Mouse (Mus musculus) liver, embryonic 14.5 days (tissue): ENCODE data around the gene Macrod1. TPM values are rescaled to one million over a fixed set of nuclear protein-coding genes. Genes with fewer than 3 reads are reported as not detected.

Experiments
- ATAC-seq: fragments of 200-750 bp; cut with Nextera tagmentation; 2 replicates; pipeline ENCODE4 v1.8.0; 2017; ENCODE audit warnings: moderate number of reproducible peaks, mild to moderate bottlenecking, moderate library complexity; ENCODE audit not compliant: insufficient read depth
- DNase-seq, 3 experiments: peaks; one replicate each; pipeline ENCODE4 v3.0.0-alpha.2; 2012 to 2013; ENCODE audit warnings: low read depth in 3 of 3, low spot score in 3 of 3
- H3K27ac ChIP-seq: fragments of 300-500 bp; sonication (generic); 2 replicates; pipeline ENCODE4 v1.5.1; 2014; ENCODE audit warnings: moderate library complexity, mild to moderate bottlenecking, control low read depth, inconsistent platforms
- H3K27me3 ChIP-seq: fragments of 300-500 bp; sonication (generic); 2 replicates; pipeline ENCODE4 v1.6.1; 2014; ENCODE audit warnings: mild to moderate bottlenecking, low read length, moderate library complexity; ENCODE audit not compliant: control insufficient read depth, insufficient read depth
- H3K36me3 ChIP-seq: fragments of 300-500 bp; sonication (generic); replicated peaks from 2 replicates; pipeline ENCODE4 v1.6.1; 2014; ENCODE audit warnings: low read depth; ENCODE audit not compliant: control insufficient read depth, insufficient read depth
- H3K4me1 ChIP-seq, 2 experiments: fragments of 200-500 bp in 1 of 2; fragments of 300-500 bp in 1 of 2; sonication (generic) in 1 of 2; replicated peaks; 2 replicates each; pipeline ENCODE4 v1.6.1; 2012 to 2014; ENCODE audit warnings: antibody characterized with exemption in 1 of 2, inconsistent platforms in 1 of 2, low read length in 1 of 2; ENCODE audit not compliant: control insufficient read depth in 2 of 2, insufficient read depth in 2 of 2
- H3K4me2 ChIP-seq: fragments of 300-500 bp; sonication (generic); 2 replicates; pipeline ENCODE4 v1.6.1; 2014; ENCODE audit warnings: low read depth, mild to moderate bottlenecking, control low read depth, moderate library complexity
- H3K4me3 ChIP-seq, 2 experiments: fragments of 200-500 bp in 1 of 2; fragments of 300-500 bp in 1 of 2; sonication (generic) in 1 of 2; 2 replicates each; pipeline ENCODE4 v1.5.1; 2012 to 2014; ENCODE audit warnings: low read depth in 2 of 2, low read length in 2 of 2, mild to moderate bottlenecking in 2 of 2, control low read depth in 1 of 2, inconsistent platforms in 1 of 2, moderate library complexity in 1 of 2; ENCODE audit not compliant: insufficient read depth in 1 of 2
- H3K9ac ChIP-seq: fragments of 300-500 bp; sonication (generic); replicated peaks from 2 replicates; pipeline ENCODE4 v1.6.1; 2014; ENCODE audit warnings: mild to moderate bottlenecking, control low read depth, moderate library complexity
- H3K9me3 ChIP-seq: fragments of 300-500 bp; sonication (generic); 2 replicates; pipeline ENCODE4 v1.6.1; 2016; ENCODE audit warnings: low read length, mixed read lengths; ENCODE audit not compliant: control insufficient read depth
- CTCF ChIP-seq: IDR thresholded peaks from 2 replicates; pipeline ENCODE4 v1.5.1; 2016; ENCODE audit warnings: antibody characterized with exemption, low read depth, control low read depth
- EP300 ChIP-seq: IDR thresholded peaks from 2 replicates; pipeline ENCODE4 v1.6.1; 2016; ENCODE audit warnings: antibody characterized with exemption, low read depth
- WGBS: fragments of 180-500 bp; shearing (Covaris S2); extraction: QIAGEN DNeasy Blood & Tissue Kit; methylation state at CpG from one replicate; pipeline ENCODE4 v1.1.7; 2014; ENCODE audit not compliant: insufficient replicate concordance; 5-methylcytosine and 5-hydroxymethylcytosine counted together
- polyA plus RNA-seq, 2 experiments: library from polyadenylated mRNA; depleted of rRNA in 1 of 2; stranded (reverse) in 1 of 2; unstranded in 1 of 2; fragments of >200 nt; fragmentation: Nextera tagmentation in 1 of 2; extraction: Ambion mirVana in 1 of 2; gene quantifications; 2 replicates each; pipeline versions ENCODE4 v1.2.1 to v1.2.3; 2012 to 2014

The Macrod1 gene
- polyA plus RNA-seq, 2 experiments: 3.7 to 4.5 TPM

DNA sequence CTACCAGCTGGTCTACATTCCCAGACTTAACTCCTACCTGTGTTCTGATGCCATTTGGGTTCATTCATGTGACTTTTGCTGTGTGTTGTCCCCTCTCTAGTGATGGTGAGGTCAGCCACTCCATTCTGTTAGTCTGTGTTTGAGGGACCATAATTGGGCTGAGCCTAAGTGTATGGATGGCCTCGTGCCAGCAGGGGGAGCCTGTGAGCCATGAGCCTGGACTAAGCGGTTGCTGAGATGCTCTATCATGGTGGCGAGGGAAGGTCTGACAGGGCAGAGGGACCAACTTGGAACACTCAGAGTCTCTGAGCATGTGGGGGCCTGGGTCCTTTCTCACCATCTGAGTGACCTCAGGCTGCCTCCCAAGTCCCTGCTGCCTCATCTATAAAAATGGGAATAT lies 8.0 kb downstream of the Macrod1 start:
- ATAC-seq (peak; percentile 38; the same call in 1 of the 2 replicates), DNase-seq (peak; percentile 50 to 58 (median 56))
- TF ChIP-seq CTCF (peak; percentile 100), EP300 (no peak)
- Histone ChIP-seq H3K4me3 (no peak overlapping the region), H3K4me1 (peaks cover 11 to 16% of the 10 kb centered on the region in 2 experiments), H3K27me3 (peaks cover 5% of the 10 kb centered on the region), H3K4me2 (no peak overlapping the region), H3K9ac (no peak overlapping the region), H3K27ac (no peak overlapping the region), H3K36me3 (no peaks in the 10 kb centered on the region), H3K9me3 (no peaks in the 10 kb centered on the region)
- 2% methylated on average over 3 of the region's 3 CpGs for WGBS

DNA sequence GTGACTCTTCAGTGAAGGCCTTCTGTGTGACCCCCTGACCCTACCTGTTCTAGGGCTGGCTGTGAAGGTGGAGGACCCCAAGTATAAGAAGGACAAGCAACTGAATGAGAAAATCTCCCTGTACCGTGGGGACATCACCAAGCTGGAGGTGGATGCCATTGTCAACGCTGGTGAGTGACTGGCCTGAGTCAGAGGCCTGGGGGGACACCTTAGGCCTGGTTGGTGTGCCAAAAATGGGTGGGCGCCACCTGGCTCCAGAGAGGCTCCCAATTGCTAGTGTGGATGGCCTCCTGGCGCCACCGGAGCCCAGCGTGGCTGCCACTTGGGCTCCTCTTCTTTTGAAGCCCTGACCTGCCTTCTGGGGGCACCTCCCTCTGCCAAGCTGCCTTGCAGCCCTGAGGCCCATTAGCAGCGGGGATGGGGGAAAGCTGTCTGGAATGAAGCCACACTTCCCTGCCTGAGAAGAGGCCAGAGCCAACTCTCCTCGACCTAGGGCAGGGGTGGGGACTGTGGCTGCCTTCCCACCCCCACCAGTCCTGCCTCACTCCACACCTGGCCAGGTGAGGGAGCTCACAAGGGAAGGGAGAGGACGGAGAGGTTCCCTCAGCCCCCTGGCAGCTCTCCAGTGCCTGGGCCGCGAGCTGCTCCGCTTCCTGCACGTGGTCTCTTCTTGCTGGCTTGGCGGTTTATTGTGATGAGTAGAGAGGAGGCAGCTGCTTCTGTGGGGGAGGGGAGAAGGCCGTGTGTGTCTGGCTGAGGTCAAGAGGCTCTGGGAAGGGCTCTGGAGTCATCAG lies 9.6 kb downstream of the Macrod1 start:
- 36% methylated on average over 15 of the region's 15 CpGs for WGBS
- H3K27ac ChIP-seq: no peak overlapping the region
- ATAC-seq: no peak

DNA sequence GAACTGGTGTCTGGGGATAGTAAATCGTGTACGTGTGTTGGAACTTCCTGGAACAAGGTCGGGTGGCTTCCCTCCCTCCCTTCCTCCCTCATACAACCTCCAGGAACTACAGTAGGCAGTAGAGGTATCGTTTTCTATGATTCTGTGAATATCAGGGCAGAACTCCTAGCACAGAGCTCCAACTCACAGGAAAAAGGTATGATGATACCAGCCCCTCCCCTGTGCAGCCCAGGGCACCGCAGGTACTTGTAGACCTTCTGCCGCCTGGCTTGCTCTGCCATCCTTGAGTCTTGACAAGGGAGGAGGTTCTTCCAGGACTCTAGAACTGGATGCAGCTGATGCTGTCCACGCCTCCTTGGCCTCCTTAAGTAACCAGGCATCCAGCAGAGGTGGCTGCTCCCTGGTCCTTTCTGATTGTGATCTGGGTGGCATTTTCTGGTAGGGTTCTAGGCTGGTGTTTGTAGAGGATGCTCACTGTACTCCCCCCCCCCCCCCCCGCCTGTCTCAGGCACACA lies 10.3 kb downstream of the Macrod1 start:
- ATAC-seq: peak; percentile 50; the same call in 1 of the 2 replicates
- 18% methylated on average over 8 of the region's 8 CpGs for WGBS
- no peak for TF ChIP-seq CTCF
- no peak for TF ChIP-seq EP300
- Histone ChIP-seq H3K36me3 (no peaks in the 10 kb centered on the region), H3K4me2 (peak overlapping the region; percentile 59), H3K9ac (no peak overlapping the region), H3K9me3 (no peaks in the 10 kb centered on the region), H3K4me1 (peaks cover 11 to 16% of the 10 kb centered on the region in 2 experiments), H3K27me3 (peaks cover 19% of the 10 kb centered on the region), H3K27ac (peak overlapping the region; percentile 34), H3K4me3 (no peak overlapping the region)
- no peak for DNase-seq

More for the DNA sequence above, 9.6 kb downstream of the Macrod1 start:
- Histone ChIP-seq H3K27me3 (peaks cover 19% of the 10 kb centered on the region), H3K36me3 (no peaks in the 10 kb centered on the region), H3K4me1 (peaks cover 11 to 16% of the 10 kb centered on the region in 2 experiments), H3K4me3 (no peak overlapping the region), H3K4me2 (no peak overlapping the region; the same call in 1 of the 2 replicates), H3K9me3 (no peaks in the 10 kb centered on the region), H3K9ac (no peak overlapping the region)
- no peak for TF ChIP-seq EP300
- TF ChIP-seq CTCF: no peak
- no peak for DNase-seq

DNA sequence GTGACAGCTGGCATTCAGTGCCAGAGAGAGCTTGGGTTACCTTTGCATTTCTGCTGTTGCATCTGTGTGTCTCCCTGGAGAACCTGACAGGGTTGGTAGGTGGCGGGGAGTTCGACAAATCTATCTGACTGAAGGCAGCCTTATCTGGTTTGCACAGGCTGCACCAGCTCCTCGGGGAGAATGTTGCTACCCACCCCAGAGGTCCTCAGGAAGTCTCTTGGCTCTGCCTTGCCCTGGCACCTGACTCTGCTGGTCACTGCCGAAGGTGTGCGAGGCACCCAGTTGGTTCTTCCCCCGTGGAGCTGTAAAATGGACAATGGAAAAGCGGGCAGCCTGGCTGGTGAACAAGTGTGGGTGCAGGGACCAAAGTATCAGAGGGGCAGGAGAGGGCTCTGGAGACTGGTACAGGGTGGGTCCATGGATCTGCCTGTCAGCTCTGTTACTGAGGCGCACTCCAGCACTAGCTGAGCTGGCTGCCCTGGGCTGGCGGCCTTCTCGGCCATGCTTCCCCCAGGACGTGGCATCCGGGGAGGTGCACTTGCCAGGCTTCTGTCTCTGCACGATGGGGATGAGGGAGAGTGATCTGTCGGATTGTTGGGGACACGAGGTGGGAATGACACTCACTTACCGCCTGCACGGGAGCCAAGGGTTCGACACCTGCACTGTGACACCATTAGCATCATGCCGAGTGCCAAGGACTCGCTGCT lies 10.9 kb downstream of the Macrod1 start:
- H3K27me3 ChIP-seq: peaks cover 19% of the 10 kb centered on the region
- TF ChIP-seq CTCF: no peak
- TF ChIP-seq EP300: peak; percentile 56

DNA sequence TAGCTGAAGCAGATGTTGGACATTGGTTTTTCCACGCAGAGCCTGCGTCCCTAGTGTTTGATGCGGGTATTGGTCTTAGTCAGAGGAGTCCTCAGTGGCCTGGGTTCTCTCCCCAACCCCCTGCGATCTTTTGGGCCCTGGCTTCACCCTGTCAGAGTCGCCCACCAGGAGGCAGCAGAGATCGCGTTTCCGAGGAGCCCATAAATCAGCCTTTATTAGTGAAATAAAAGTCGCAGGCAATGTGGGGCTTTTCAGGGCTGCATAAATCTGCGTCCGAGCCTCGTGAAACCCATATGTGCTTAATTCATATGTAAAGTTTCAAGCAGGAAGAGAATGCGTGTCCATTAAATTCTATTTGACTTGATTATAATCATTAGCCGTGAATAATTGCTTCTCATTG lies 11.5 kb downstream of the Macrod1 start:
- ATAC-seq: 0 out of 2 replicates have a peak, but pooled peaks have one; percentile 24
- Histone ChIP-seq H3K27me3 (peaks cover 19% of the 10 kb centered on the region), H3K27ac (no peak overlapping the region), H3K9ac (no peak overlapping the region), H3K4me2 (peak overlapping the region; percentile 59), H3K4me3 (no peak overlapping the region), H3K4me1 (peaks cover 11 to 16% of the 10 kb centered on the region in 2 experiments), H3K36me3 (no peaks in the 10 kb centered on the region), H3K9me3 (no peaks in the 10 kb centered on the region)
- WGBS: 7% methylated on average over 14 of the region's 14 CpGs
- no peak for TF ChIP-seq EP300
- TF ChIP-seq CTCF: peak; percentile 90
- peak in 1 of 3 experiments; percentile 28 for DNase-seq

More for the DNA sequence above, 10.9 kb downstream of the Macrod1 start:
- H3K4me2 ChIP-seq: peak overlapping the region; percentile 59
- 22% methylated on average over 20 of the region's 20 CpGs for WGBS
- peaks cover 11 to 16% of the 10 kb centered on the region in 2 experiments for H3K4me1 ChIP-seq
- no peak overlapping the region for H3K4me3 ChIP-seq
- H3K27ac ChIP-seq: peak overlapping the region; percentile 34
- no peaks in the 10 kb centered on the region for H3K36me3 ChIP-seq
- ATAC-seq: peak; percentile 82
- peak; percentile 49 to 52 (median 49) for DNase-seq
- H3K9ac ChIP-seq: peak overlapping the region; percentile 45
- no peaks in the 10 kb centered on the region for H3K9me3 ChIP-seq
